Mouse (Mus musculus): Measurements from ENCODE around the gene Nim1k. TPM values are rescaled to one million over a fixed set of nuclear protein-coding genes. Genes with fewer than 3 reads are reported as not detected.

Gene Nim1k
- polyA plus RNA-seq, 1 experiment from 2014 or later: 3.6 TPM

- Histone ChIP-seq H3K4me1 (replicated peaks) (peaks cover 29% of the 10 kb centered on the region), H3K4me3 (peak overlapping the region; percentile 54), H3K27ac (replicated peaks) (0 out of 2 replicates have a peak overlapping the region, but pooled peaks have one; percentile 73), H3K27me3 (no peaks in the 10 kb centered on the region), H3K9me3 (no peaks in the 10 kb centered on the region), H3K4me2 (peak overlapping the region; percentile 84), H3K36me3 (no peaks in the 10 kb centered on the region), H3K9ac (peak overlapping the region; percentile 81)
- 20% methylated on average over 3 of the region's 3 CpGs for WGBS
- no peak for ATAC-seq (ENCODE audit: low read depth)
Observed at GRCm38 (mm10) chr13:119754635-119755020, 1.1 kb downstream of the Nim1k start.

- no peaks in the 10 kb centered on the region for H3K36me3 ChIP-seq
- peaks cover 29% of the 10 kb centered on the region for H3K4me1 ChIP-seq (replicated peaks)
- H3K4me3 ChIP-seq: no peak overlapping the region
- no peaks in the 10 kb centered on the region for H3K27me3 ChIP-seq
- H3K9me3 ChIP-seq: no peaks in the 10 kb centered on the region
- ATAC-seq (ENCODE audit: low read depth): no peak
- peak overlapping the region; percentile 35; the same call in 1 of the 2 replicates for H3K27ac ChIP-seq (replicated peaks)
- H3K4me2 ChIP-seq: peak overlapping the region; percentile 84
- 50% methylated on average over 9 of the region's 9 CpGs for WGBS
- no peak overlapping the region for H3K9ac ChIP-seq
Observed at GRCm38 (mm10) chr13:119753859-119754634, 1.6 kb downstream of the Nim1k start.

GRCm38 (mm10) chr13:119746930-119747329 is 8.8 kb downstream of the Nim1k start:
- 92% methylated on average over 4 of the region's 4 CpGs for WGBS
- ATAC-seq (ENCODE audit: low read depth): no peak

GRCm38 (mm10) chr13:119743470-119743869 is 12.2 kb downstream of the Nim1k start:
- H3K27ac ChIP-seq (replicated peaks): no peak overlapping the region
- no peak overlapping the region for H3K9ac ChIP-seq
- 78% methylated on average over 3 of the region's 3 CpGs for WGBS
- H3K9me3 ChIP-seq: no peaks in the 10 kb centered on the region
- H3K4me3 ChIP-seq: no peak overlapping the region
- H3K36me3 ChIP-seq: no peaks in the 10 kb centered on the region
- no peaks in the 10 kb centered on the region for H3K27me3 ChIP-seq
- peaks cover 10% of the 10 kb centered on the region for H3K4me1 ChIP-seq (replicated peaks)
- H3K4me2 ChIP-seq: no peak overlapping the region
- no peak for ATAC-seq (ENCODE audit: low read depth)

More at GRCm38 (mm10) chr13:119746930-119747329, 8.8 kb downstream of the Nim1k start:
- no peak overlapping the region for H3K4me2 ChIP-seq
- no peaks in the 10 kb centered on the region for H3K36me3 ChIP-seq
- H3K4me1 ChIP-seq (replicated peaks): peaks cover 2% of the 10 kb centered on the region
- H3K4me3 ChIP-seq: no peak overlapping the region
- H3K9me3 ChIP-seq: no peaks in the 10 kb centered on the region
- H3K27ac ChIP-seq (replicated peaks): no peak overlapping the region
- H3K27me3 ChIP-seq: no peaks in the 10 kb centered on the region
- H3K9ac ChIP-seq: no peak overlapping the region

- no peaks in the 10 kb centered on the region for H3K36me3 ChIP-seq
- no peak overlapping the region for H3K4me2 ChIP-seq
- no peaks in the 10 kb centered on the region for H3K27me3 ChIP-seq
- ATAC-seq (ENCODE audit: low read depth): no peak
- peaks cover 10% of the 10 kb centered on the region for H3K4me1 ChIP-seq (replicated peaks)
- H3K4me3 ChIP-seq: no peak overlapping the region
- no peak overlapping the region for H3K27ac ChIP-seq (replicated peaks)
- H3K9me3 ChIP-seq: no peaks in the 10 kb centered on the region
- no peak overlapping the region for H3K9ac ChIP-seq
- WGBS: 91% methylated on average over 6 of the region's 6 CpGs
Observed at GRCm38 (mm10) chr13:119742711-119743415, 12.8 kb downstream of the Nim1k start.

GRCm38 (mm10) chr13:119741390-119742237 is 14.1 kb downstream of the Nim1k start:
- Histone ChIP-seq H3K4me2 (peak overlapping the region; percentile 53), H3K4me3 (peak overlapping the region; percentile 24), H3K9me3 (no peaks in the 10 kb centered on the region), H3K9ac (peak overlapping the region; percentile 50), H3K4me1 (replicated peaks) (peaks cover 15% of the 10 kb centered on the region), H3K27me3 (no peaks in the 10 kb centered on the region), H3K27ac (replicated peaks) (peak overlapping the region; percentile 54), H3K36me3 (no peaks in the 10 kb centered on the region)
- peak; percentile 62; the same call in 1 of the 2 replicates for ATAC-seq (ENCODE audit: low read depth)
- WGBS: 4% methylated on average over 19 of the region's 19 CpGs

GRCm38 (mm10) chr13:119731448-119731847 is 24.2 kb downstream of the Nim1k start:
- 10% methylated on average over 6 of the region's 6 CpGs for WGBS
- Histone ChIP-seq H3K9ac (no peak overlapping the region), H3K27me3 (no peaks in the 10 kb centered on the region), H3K4me1 (replicated peaks) (peaks cover 6% of the 10 kb centered on the region; the same call in 1 of the 2 replicates), H3K9me3 (no peaks in the 10 kb centered on the region), H3K4me2 (peak overlapping the region; percentile 21; the same call in 1 of the 2 replicates), H3K27ac (replicated peaks) (peak overlapping the region; percentile 62), H3K36me3 (no peaks in the 10 kb centered on the region), H3K4me3 (no peak overlapping the region)
- ATAC-seq (ENCODE audit: low read depth): 0 out of 2 replicates have a peak, but pooled peaks have one; percentile 44

- H3K9me3 ChIP-seq: no peaks in the 10 kb centered on the region
- WGBS: 89% methylated on average over 7 of the region's 7 CpGs
- peaks cover 6% of the 10 kb centered on the region; the same call in 1 of the 2 replicates for H3K4me1 ChIP-seq (replicated peaks)
- no peaks in the 10 kb centered on the region for H3K27me3 ChIP-seq
- H3K9ac ChIP-seq: no peak overlapping the region
- no peaks in the 10 kb centered on the region for H3K36me3 ChIP-seq
- ATAC-seq (ENCODE audit: low read depth): no peak
- no peak overlapping the region for H3K4me2 ChIP-seq
- no peak overlapping the region for H3K27ac ChIP-seq (replicated peaks)
- H3K4me3 ChIP-seq: no peak overlapping the region
Observed at GRCm38 (mm10) chr13:119729406-119729805, 26.3 kb downstream of the Nim1k start.

GRCm38 (mm10) chr13:119727608-119728387 is 27.9 kb downstream of the Nim1k start:
- H3K27me3 ChIP-seq: no peaks in the 10 kb centered on the region

GRCm38 (mm10) chr13:119724541-119724940 is 31.1 kb downstream of the Nim1k start:
- H3K4me1 ChIP-seq (replicated peaks): no peaks in the 10 kb centered on the region
- H3K36me3 ChIP-seq: no peaks in the 10 kb centered on the region
- no peak overlapping the region for H3K4me2 ChIP-seq
- H3K9me3 ChIP-seq: no peaks in the 10 kb centered on the region
- H3K4me3 ChIP-seq: no peak overlapping the region
- no peak overlapping the region for H3K9ac ChIP-seq
- no peak for ATAC-seq (ENCODE audit: low read depth)
- H3K27ac ChIP-seq (replicated peaks): no peak overlapping the region
- no peaks in the 10 kb centered on the region for H3K27me3 ChIP-seq
- 86% methylated on average over 7 of the region's 7 CpGs for WGBS

More at GRCm38 (mm10) chr13:119727608-119728387, 27.9 kb downstream of the Nim1k start:
- peaks cover 6% of the 10 kb centered on the region; the same call in 1 of the 2 replicates for H3K4me1 ChIP-seq (replicated peaks)
- no peak overlapping the region for H3K9ac ChIP-seq
- no peak for ATAC-seq (ENCODE audit: low read depth)
- 83% methylated on average over 26 of the region's 26 CpGs for WGBS
- H3K27ac ChIP-seq (replicated peaks): no peak overlapping the region
- no peak overlapping the region for H3K4me3 ChIP-seq
- H3K9me3 ChIP-seq: no peaks in the 10 kb centered on the region
- H3K36me3 ChIP-seq: no peaks in the 10 kb centered on the region
- H3K4me2 ChIP-seq: no peak overlapping the region

GRCm38 (mm10) chr13:119723368-119723767 is 32.3 kb downstream of the Nim1k start:
- H3K4me2 ChIP-seq: no peak overlapping the region
- no peak overlapping the region for H3K9ac ChIP-seq
- no peaks in the 10 kb centered on the region for H3K9me3 ChIP-seq
- H3K27me3 ChIP-seq: no peaks in the 10 kb centered on the region
- 89% methylated on average over 5 of the region's 5 CpGs for WGBS
- H3K4me1 ChIP-seq (replicated peaks): no peaks in the 10 kb centered on the region
- no peaks in the 10 kb centered on the region for H3K36me3 ChIP-seq
- H3K27ac ChIP-seq (replicated peaks): no peak overlapping the region
- H3K4me3 ChIP-seq: no peak overlapping the region
- ATAC-seq (ENCODE audit: low read depth): no peak
